Mouse (Mus musculus) spleen, postnatal 0 days (tissue): ENCODE results near the gene Gm9112. TPM values are rescaled to one million over a fixed set of nuclear protein-coding genes. Genes with fewer than 3 reads are reported as not detected.

Experiments used
- polyA plus RNA-seq: library from polyadenylated mRNA; unstranded; fragments of >200 nt; fragmentation: Nextera tagmentation; extraction: Ambion mirVana; gene quantifications from 2 replicates; pipeline ENCODE4 v1.2.1, GENCODE M21; 2015

The Gm9112 gene
- polyA plus RNA-seq: not detected in 2 replicates

GRCm38 (mm10) chrX:102707535-102707934, at the start of gene Gm9112, which contains the start of gene Dmrtc1b:
Gene Gm9112, minus strand, starts transcription at chrX:102707635.
Gene Dmrtc1b, plus strand, starts transcription at chrX:102707865.

GRCm38 (mm10) chrX:102686872-102687271, 20.6 kb downstream of the Gm9112 start, which contains the start of gene Gm3880:
Gene Gm3880, minus strand, starts transcription at chrX:102686972.

Other genes starting within 250 kb of the Gm9112 start
- 5.1 and 7.1 TPM in 2 replicates for gene Hdac8, start 202.3 kb downstream of the Gm9112 start, polyA plus RNA-seq
- 1.3 and 1.6 TPM in 2 replicates for gene Phka1, start 63.4 kb downstream of the Gm9112 start, polyA plus RNA-seq
- not detected in 2 replicates for gene Gm3880, start 20.7 kb downstream of the Gm9112 start, polyA plus RNA-seq
- not detected in 2 replicates for gene Dmrtc1b, start 230 bp upstream of the Gm9112 start, polyA plus RNA-seq
- not detected in 2 replicates for gene Dmrtc1c1, start 95.3 kb upstream of the Gm9112 start, polyA plus RNA-seq
- not detected in 2 replicates for gene Dmrtc1c2, start 147.0 kb upstream of the Gm9112 start, polyA plus RNA-seq
- gene 1700031F05Rik, start 160.3 kb upstream of the Gm9112 start, polyA plus RNA-seq: not detected in 2 replicates
- gene Dmrtc1a, start 201.1 kb upstream of the Gm9112 start, polyA plus RNA-seq: 0.13 and 0.33 TPM in 2 replicates
- gene 1700011M02Rik, start 201.3 kb upstream of the Gm9112 start, polyA plus RNA-seq: not detected in 2 replicates
- gene 1700018G05Rik, start 220.7 kb upstream of the Gm9112 start, polyA plus RNA-seq: not detected in 2 replicates